Mouse (Mus musculus) CH12.LX (cell line): ENCODE results near the gene Myt1l. TPM values are rescaled to one million over a fixed set of nuclear protein-coding genes. Genes with fewer than 3 reads are reported as not detected.
A peak's percentile ranks its signal among the peaks of the same experiment; 100 is the strongest.

Experiments
- DNase-seq: peaks from one replicate; pipeline ENCODE4 v3.0.0-alpha.2; 2013; ENCODE audit errors: extremely low read depth
- H3K27ac ChIP-seq: 2 replicates; pipeline ENCODE4 v1.5.1; 2012; ENCODE audit warnings: low read depth, mild to moderate bottlenecking, control low read depth, moderate library complexity; ENCODE audit not compliant: insufficient read depth
- H3K27me3 ChIP-seq: replicated peaks from 2 replicates; pipeline ENCODE3; 2012; ENCODE audit warnings: inconsistent platforms
- H3K36me3 ChIP-seq, 2 experiments: replicated peaks in 1 of 2; 2 replicates each; pipeline versions ENCODE3 to v1.6.1; 2012; ENCODE audit warnings: inconsistent platforms in 1 of 2, low read length in 1 of 2, mild to moderate bottlenecking in 1 of 2, mixed read lengths in 1 of 2, moderate library complexity in 1 of 2; ENCODE audit not compliant: control insufficient read depth in 1 of 2, insufficient read depth in 1 of 2
- H3K4me1 ChIP-seq, 2 experiments: 2 replicates each; pipeline ENCODE4 v1.6.1; 2012; ENCODE audit warnings: inconsistent platforms in 1 of 2, moderate library complexity in 1 of 2; ENCODE audit not compliant: insufficient read depth in 2 of 2, control insufficient read depth in 1 of 2
- H3K4me2 ChIP-seq: 2 replicates; pipeline ENCODE4 v1.6.1; 2012; ENCODE audit warnings: low read depth, mild to moderate bottlenecking, control low read depth; ENCODE audit not compliant: poor library complexity, insufficient read depth, severe bottlenecking
- H3K4me3 ChIP-seq, 3 experiments: fragments of 150-350 bp in 1 of 3; sonication (generic) in 1 of 3; replicated peaks in 1 of 3; 2 replicates each; pipeline versions ENCODE3 to v1.5.1; 2011 to 2012; ENCODE audit warnings: low read depth in 2 of 3, low read length in 2 of 3, mild to moderate bottlenecking in 2 of 3, moderate library complexity in 2 of 3, control low read depth in 1 of 3, improper control_type of control experiment in 1 of 3, inconsistent platforms in 1 of 3, mixed read lengths in 1 of 3; ENCODE audit not compliant: poor library complexity in 1 of 3
- H3K79me2 ChIP-seq: replicated peaks from 2 replicates; pipeline ENCODE4 v1.6.1; 2012; ENCODE audit warnings: mild to moderate bottlenecking, moderate library complexity; ENCODE audit not compliant: control insufficient read depth, poor library complexity, insufficient read depth, severe bottlenecking; ENCODE audit errors: extremely low read depth
- H3K9ac ChIP-seq: 2 replicates; pipeline ENCODE4 v1.6.1; 2012; ENCODE audit warnings: low read depth, mild to moderate bottlenecking, control low read depth, moderate library complexity; ENCODE audit not compliant: insufficient read depth
- H3K9me3 ChIP-seq: replicated peaks from 2 replicates; pipeline ENCODE3; 2012; ENCODE audit warnings: low read length, inconsistent platforms, mixed read lengths
- CHD1 ChIP-seq: IDR thresholded peaks from 2 replicates; pipeline ENCODE4 v1.6.1; 2012; ENCODE audit warnings: low read depth, low read length, improper control_type of control experiment, inconsistent platforms
- CTCF ChIP-seq, 2 experiments: IDR thresholded peaks in 1 of 2; conservative IDR thresholded peaks in 1 of 2; 2 replicates each; pipeline ENCODE4 v1.5.1; 2011 to 2012; ENCODE audit warnings: low read depth in 2 of 2, low read length in 2 of 2, improper control_type of control experiment in 1 of 2, inconsistent platforms in 1 of 2, mild to moderate bottlenecking in 1 of 2, moderate library complexity in 1 of 2
- E2F4 ChIP-seq: IDR thresholded peaks from 2 replicates; pipeline ENCODE4 v1.6.1; 2011; ENCODE audit warnings: low read depth, low read length, improper control_type of control experiment; ENCODE audit not compliant: insufficient replicate concordance
- ELF1 ChIP-seq: IDR thresholded peaks from 2 replicates; pipeline ENCODE4 v1.6.1; 2014; ENCODE audit warnings: low read depth, mild to moderate bottlenecking, inconsistent platforms, low read length, improper control_type of control experiment
- EP300 ChIP-seq: IDR thresholded peaks from 2 replicates; pipeline ENCODE4 v1.6.1; 2011; ENCODE audit warnings: low read length, improper control_type of control experiment
- HCFC1 ChIP-seq: IDR thresholded peaks from 2 replicates; pipeline ENCODE4 v1.6.1; 2012; ENCODE audit warnings: low read depth, mild to moderate bottlenecking, inconsistent platforms, low read length, improper control_type of control experiment
- JUN ChIP-seq: IDR thresholded peaks from 2 replicates; pipeline ENCODE4 v1.6.1; 2011; ENCODE audit warnings: low read depth, mild to moderate bottlenecking, low read length, improper control_type of control experiment, moderate library complexity; ENCODE audit not compliant: insufficient read depth
- JUND ChIP-seq: conservative IDR thresholded peaks from 2 replicates; pipeline ENCODE4 v1.6.1; 2011; ENCODE audit warnings: low read depth, low read length, improper control_type of control experiment
- KAT2A ChIP-seq: IDR thresholded peaks from 2 replicates; pipeline ENCODE4 v1.6.1; 2012; ENCODE audit warnings: low read length, improper control_type of control experiment, inconsistent platforms; ENCODE audit not compliant: insufficient replicate concordance
- MAFK ChIP-seq: IDR thresholded peaks from 2 replicates; pipeline ENCODE4 v1.6.1; 2011; ENCODE audit warnings: low read length, improper control_type of control experiment; ENCODE audit not compliant: insufficient replicate concordance
- MAZ ChIP-seq: IDR thresholded peaks from 2 replicates; pipeline ENCODE4 v1.6.1; 2012; ENCODE audit warnings: low read depth, mild to moderate bottlenecking, inconsistent platforms, low read length, improper control_type of control experiment, moderate library complexity
- MEF2A ChIP-seq: IDR thresholded peaks from 2 replicates; pipeline ENCODE4 v1.6.1; 2014; ENCODE audit warnings: low read depth, mild to moderate bottlenecking, inconsistent platforms, low read length, improper control_type of control experiment, borderline replicate concordance
- MYC ChIP-seq: IDR thresholded peaks from 2 replicates; pipeline ENCODE4 v1.6.1; 2011; ENCODE audit warnings: low read depth, mild to moderate bottlenecking, improper control_type of control experiment, low read length
- NRF1 ChIP-seq: IDR thresholded peaks from 2 replicates; pipeline ENCODE4 v1.6.1; 2014; ENCODE audit warnings: low read depth, mild to moderate bottlenecking, inconsistent platforms, low read length, improper control_type of control experiment, moderate library complexity
- PAX5 ChIP-seq: IDR thresholded peaks from 2 replicates; pipeline ENCODE4 v1.6.1; 2012; ENCODE audit warnings: low read length, inconsistent platforms, mixed read lengths
- SIN3A ChIP-seq: IDR thresholded peaks from 2 replicates; pipeline ENCODE4 v1.6.1; 2012; ENCODE audit warnings: low read length, improper control_type of control experiment, inconsistent platforms
- SMC3 ChIP-seq: IDR thresholded peaks from 2 replicates; pipeline ENCODE4 v1.6.1; 2011; ENCODE audit warnings: low read depth, low read length, improper control_type of control experiment
- TBP ChIP-seq: conservative IDR thresholded peaks from 2 replicates; pipeline ENCODE4 v1.6.1; 2011; ENCODE audit warnings: low read depth, low read length, improper control_type of control experiment
- UBTF ChIP-seq: IDR thresholded peaks from 2 replicates; pipeline ENCODE4 v1.6.1; 2012; ENCODE audit warnings: low read depth, mild to moderate bottlenecking, inconsistent platforms, low read length, improper control_type of control experiment, moderate library complexity
- USF1 ChIP-seq: IDR thresholded peaks from 2 replicates; pipeline ENCODE4 v1.6.1; 2014; ENCODE audit warnings: low read depth, mild to moderate bottlenecking, inconsistent platforms, low read length, improper control_type of control experiment
- ZMIZ1 ChIP-seq: IDR thresholded peaks from 2 replicates; pipeline ENCODE4 v1.6.1; 2012; ENCODE audit warnings: low read depth, mild to moderate bottlenecking, inconsistent platforms, low read length, improper control_type of control experiment
- dilution Hi-C: fragments of 300-500 bp; cut with MboI; formaldehyde crosslinking; loops from 2 replicates; pipeline ENCODE4 v1.14.3; 2020; ENCODE audit warnings: low sequenced_read_pairs; ENCODE audit not compliant: extremely low pct_unique_long_range_greater_than_20kb, extremely low pct_ligation_motif_present
- in situ Hi-C: fragments of 300-500 bp; cut with MboI; formaldehyde crosslinking; loops from 3 replicates; pipeline ENCODE4 v1.14.3; 2019; ENCODE audit warnings: low sequenced_read_pairs, low pct_ligation_motif_present, low pct_unique_long_range_greater_than_20kb, mixed read lengths
- polyA plus RNA-seq: library from polyadenylated mRNA; unstranded; fragments of >175 nt; gene quantifications from 2 replicates; pipeline ENCODE4 v1.2.1, GENCODE M21; 2012; ENCODE audit warnings: low read depth; ENCODE audit not compliant: insufficient read length
- total RNA-seq, 2 experiments: library from RNA; depleted of rRNA; stranded (reverse); fragments of 300-350 nt in 1 of 2; fragments of >200 nt in 1 of 2; gene quantifications; 2 replicates each; pipeline ENCODE4 v1.2.3; 2012 to 2014

Myt1l gene
- total and polyA plus RNA-seq, 3 experiments, result 0.31 to 1.1 TPM; not detected in 1

DNA sequence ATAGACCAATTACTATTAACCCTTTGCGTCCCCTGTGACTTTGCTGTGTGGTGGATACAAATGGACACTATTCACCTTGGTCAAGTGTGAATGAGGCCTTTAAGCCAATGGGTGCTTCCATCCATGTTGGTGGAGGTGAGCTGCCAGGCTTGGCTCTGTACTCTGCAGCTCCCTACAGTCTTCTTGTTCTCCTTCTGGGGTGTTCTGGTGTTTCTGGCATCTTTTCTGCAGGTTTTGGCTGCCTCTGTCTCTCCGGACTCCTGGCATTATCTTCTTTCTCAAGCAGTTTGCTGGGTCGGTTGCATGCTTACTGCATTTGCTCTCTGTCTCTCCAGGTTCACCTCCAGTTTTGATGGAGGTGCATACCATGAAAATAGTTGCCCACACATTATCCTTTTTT lies 416.5 kb downstream of the Myt1l start:
- in situ Hi-C loops, result no loop called here
- Histone ChIP-seq H3K9me3 (no peaks in the 10 kb centered on the region), H3K4me1 (peaks cover 0 to 58% of the 10 kb centered on the region in 2 experiments; a peak in 2 of 4 replicates)

DNA sequence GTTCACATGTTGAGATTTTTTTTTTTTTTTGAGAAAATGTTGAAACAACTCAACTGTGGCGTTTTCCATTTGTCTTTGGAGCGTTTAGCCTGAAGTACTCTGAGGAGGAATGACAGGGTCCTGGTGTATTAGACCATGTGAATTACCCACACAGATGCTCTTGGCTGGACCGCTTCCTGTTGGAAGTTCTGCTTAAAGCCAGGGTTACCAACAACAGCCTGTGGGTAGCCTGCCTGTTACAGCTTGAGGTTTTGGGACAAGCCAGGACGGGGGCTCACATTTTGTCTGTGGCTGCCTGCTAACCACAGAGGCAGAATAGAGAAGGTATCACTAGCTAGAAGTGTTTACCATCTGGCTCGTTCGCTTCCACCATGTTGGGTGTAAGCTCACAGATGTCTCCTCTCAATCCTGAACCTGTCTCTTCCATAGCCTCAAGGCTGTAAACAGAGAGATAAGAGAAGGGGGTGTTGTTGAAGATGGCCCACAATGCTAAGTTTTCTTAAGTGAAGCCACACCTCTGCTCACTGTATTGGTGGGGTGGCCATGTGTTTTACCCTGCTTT lies 417.1 kb downstream of the Myt1l start:
- in situ Hi-C loops, result no loop called here
- Histone ChIP-seq H3K27me3 (no peaks in the 10 kb centered on the region), H3K27ac (no peak overlapping the region), H3K9me3 (no peaks in the 10 kb centered on the region), H3K36me3 (no peaks in the 10 kb centered on the region), H3K4me2 (no peak overlapping the region), H3K4me3 (no peak overlapping the region), H3K79me2 (no peaks in the 10 kb centered on the region), H3K9ac (no peak overlapping the region), H3K4me1 (peaks cover 0 to 54% of the 10 kb centered on the region in 2 experiments; a peak in 2 of 4 replicates)
- no peak for DNase-seq
- dilution Hi-C loops, result no loop called here
- TF ChIP-seq EP300 (peak; percentile 14; the same call in 1 of the 2 replicates), UBTF (no peak)

More for the DNA sequence above, 416.5 kb downstream of the Myt1l start:
- Histone ChIP-seq H3K9ac (no peak overlapping the region), H3K27ac (no peak overlapping the region), H3K36me3 (no peaks in the 10 kb centered on the region), H3K4me2 (no peak overlapping the region), H3K4me3 (no peak overlapping the region), H3K79me2 (no peaks in the 10 kb centered on the region), H3K27me3 (no peaks in the 10 kb centered on the region)
- TF ChIP-seq MYC (no peak), PAX5 (no peak), E2F4 (no peak), MEF2A (no peak), TBP (no peak), JUN (no peak), JUND (no peak), SIN3A (no peak), SMC3 (no peak)
- no peak for DNase-seq
- dilution Hi-C loops, result no loop called here

DNA sequence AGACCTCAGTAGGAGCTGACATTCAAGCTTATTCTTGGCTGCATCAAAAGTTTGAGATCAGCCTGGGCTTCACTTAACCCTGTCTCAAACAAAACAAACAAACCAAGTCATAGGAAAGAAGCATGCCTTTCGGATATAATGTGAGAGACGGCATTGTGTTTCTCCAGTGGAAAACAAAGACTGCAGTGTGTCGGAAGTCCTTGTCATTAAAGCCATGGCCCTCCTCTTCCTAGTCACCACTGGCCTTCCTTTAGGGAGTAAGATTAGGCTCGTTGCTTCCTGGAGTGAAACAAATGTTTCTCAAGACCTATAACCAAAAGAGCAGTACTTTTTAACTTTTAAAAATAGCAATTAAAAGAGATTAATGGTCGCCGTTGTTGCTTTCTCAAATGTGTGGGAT lies 422.9 kb downstream of the Myt1l start:
- H3K79me2 ChIP-seq, result no peaks in the 10 kb centered on the region
- in situ Hi-C loops (no loop called here), dilution Hi-C loops (no loop called here)
- no peaks in the 10 kb centered on the region for H3K9me3 ChIP-seq
- H3K9ac ChIP-seq, result no peak overlapping the region
- H3K4me2 ChIP-seq, result no peak overlapping the region
- peaks cover 4 to 68% of the 10 kb centered on the region in 2 experiments for H3K4me1 ChIP-seq
- no peaks in the 10 kb centered on the region for H3K36me3 ChIP-seq
- DNase-seq, result no peak
- H3K27me3 ChIP-seq, result no peaks in the 10 kb centered on the region
- no peak overlapping the region for H3K4me3 ChIP-seq
- no peak for TF ChIP-seq CTCF (conservative IDR thresholded peaks at IDR 0.05 in 1 of 2, IDR thresholded peaks at IDR 0.05 in 1 of 2; ENCODE audit: low read depth in 2 of 2, low read length in 2 of 2)
- TF ChIP-seq ZMIZ1, result no peak
- no peak for TF ChIP-seq MAFK
- TF ChIP-seq NRF1, result no peak
- TF ChIP-seq CHD1, result no peak
- no peak for TF ChIP-seq MYC
- TF ChIP-seq E2F4, result no peak
- TF ChIP-seq KAT2A, result no peak
- no peak for TF ChIP-seq HCFC1
- TF ChIP-seq TBP, result no peak
- TF ChIP-seq MEF2A, result no peak
- no peak for TF ChIP-seq MAZ
- no peak for TF ChIP-seq ELF1
- TF ChIP-seq USF1, result no peak
- no peak overlapping the region for H3K27ac ChIP-seq
